Mouse (Mus musculus): ENCODE measurements around the gene Leprot.

- TF ChIP-seq CTCF (IDR thresholded peaks at IDR 0.05; ENCODE audit: low read depth, low read length) (no peak), TAL1 (conservative IDR thresholded peaks at IDR 0.05; ENCODE audit: low read depth, low read length) (no peak), POLR2AphosphoS5 (IDR thresholded peaks at IDR 0.05; ENCODE audit: insufficient replicate concordance, low read depth, low read length) (no peak), GATA1 (IDR thresholded peaks at IDR 0.05; ENCODE audit: borderline replicate concordance, low read length) (no peak), GATA2 (IDR thresholded peaks at IDR 0.05; ENCODE audit: borderline replicate concordance, low read depth, low read length) (no peak)
Observed at GRCm38 (mm10) chr4:101694529-101694928, 47.0 kb downstream of the Leprot start.
